Mouse (Mus musculus): ENCODE results near the gene Skint5. TPM values are rescaled to one million over a fixed set of nuclear protein-coding genes. Genes with fewer than 3 reads are reported as not detected.
"Not testable (repeated sequence)": the region's sequence is repeated elsewhere in the genome, so short reads cannot be mapped to it uniquely, and the experiment has no call there.

Gene Skint5
- not detected in 2 replicates for polyA plus RNA-seq (2015; fragmentation: Nextera tagmentation; extraction: Ambion mirVana)

DNA sequence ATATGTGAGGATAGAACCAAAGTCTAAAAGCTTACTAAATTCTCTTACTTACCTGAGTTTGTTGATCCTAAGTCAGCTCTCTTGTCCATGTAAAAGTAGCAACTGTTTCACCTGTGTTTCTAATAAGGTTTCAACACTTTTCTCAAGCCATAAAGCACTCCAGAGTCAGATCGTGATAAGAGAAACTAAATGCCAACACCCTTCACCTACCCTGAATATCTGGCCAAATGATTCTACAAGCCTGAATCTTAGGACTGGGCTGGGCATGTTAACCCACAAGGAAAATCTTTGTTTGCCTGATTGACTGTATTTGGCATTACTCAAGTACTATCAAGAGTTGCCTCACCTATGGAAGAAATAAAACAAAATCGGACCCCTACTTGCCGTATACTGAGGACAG is at the start of gene Skint5:
Skint5 (minus strand) TSS at position 101 of the 400 bp plus-strand sequence.
- Histone ChIP-seq H3K4me2 (no peak within 1 kb of the TSS), H3K27me3 (replicated peaks) (no peaks in the 10 kb centered on the region), H3K27ac (replicated peaks) (no peak within 1 kb of the TSS), H3K9me3 (peaks cover 16% of the 10 kb centered on the region), H3K36me3 (no peaks in the 10 kb centered on the region), H3K4me1 (no peaks in the 10 kb centered on the region), H3K4me3 (no peak within 1 kb of the TSS), H3K9ac (no peak within 1 kb of the TSS)
- WGBS, result 85% methylated on average over 3 of the region's 3 CpGs
- no peak for ATAC-seq (ENCODE audit: extremely low read depth, insufficient number of reproducible peaks, low FRiP score, low TSS enrichment)

DNA sequence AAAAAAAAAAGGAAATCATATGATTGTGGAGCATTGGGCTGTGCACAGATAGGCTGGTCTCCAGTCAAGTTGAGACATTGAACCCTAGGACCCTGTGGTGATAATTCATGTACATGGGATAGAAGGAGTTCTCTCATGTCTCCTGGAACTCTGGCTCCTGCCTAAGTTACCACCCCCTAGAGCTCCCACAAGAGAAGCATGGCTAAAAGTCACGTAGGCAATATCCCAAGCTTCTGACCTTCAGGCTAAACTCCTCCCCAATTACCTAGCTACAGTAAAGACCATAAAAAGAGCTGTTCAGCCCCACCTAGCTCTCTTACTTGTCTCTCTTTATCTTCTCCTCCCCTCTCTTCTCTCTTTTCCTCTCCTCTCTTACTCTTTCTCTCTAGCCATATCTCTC is 42.0 kb downstream of the Skint5 start:
- no peak for ATAC-seq (ENCODE audit: extremely low read depth, insufficient number of reproducible peaks, low FRiP score, low TSS enrichment)
- Histone ChIP-seq H3K4me1 (no peaks in the 10 kb centered on the region), H3K27ac (replicated peaks) (no peak overlapping the region), H3K9ac (no peak overlapping the region), H3K4me2 (no peak overlapping the region), H3K4me3 (no peak overlapping the region), H3K9me3 (peaks cover 19% of the 10 kb centered on the region; the same call in 1 of the 2 replicates), H3K36me3 (no peaks in the 10 kb centered on the region), H3K27me3 (replicated peaks) (no peaks in the 10 kb centered on the region)
- 48% methylated on average over 1 of the region's 1 CpGs for WGBS

DNA sequence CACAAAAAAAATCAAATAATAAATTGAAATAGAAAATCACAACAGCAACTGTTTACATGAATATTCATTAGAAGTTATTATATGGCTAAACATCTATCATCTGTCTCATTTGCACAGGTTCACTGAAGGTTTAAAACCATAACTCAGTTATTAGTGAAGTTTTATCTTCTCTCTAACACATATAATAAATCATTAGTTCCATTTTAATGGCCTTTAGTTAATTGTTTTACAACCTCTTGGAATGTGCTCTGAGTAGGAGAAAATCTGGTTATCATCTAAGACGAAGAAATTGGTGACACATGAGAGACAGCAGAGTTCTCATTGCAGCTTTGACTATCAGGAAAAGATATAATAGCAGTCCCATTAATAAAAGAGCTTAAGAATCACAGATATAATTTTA is 235.1 kb downstream of the Skint5 start:
- H3K4me2 ChIP-seq, result no peak overlapping the region
- no peaks in the 10 kb centered on the region for H3K4me1 ChIP-seq
- H3K36me3 ChIP-seq, result no peaks in the 10 kb centered on the region
- no peak overlapping the region for H3K9ac ChIP-seq
- H3K9me3 ChIP-seq, result peaks cover 20% of the 10 kb centered on the region; the same call in 1 of the 2 replicates
- no peaks in the 10 kb centered on the region for H3K27me3 ChIP-seq (replicated peaks)
- H3K4me3 ChIP-seq, result no peak overlapping the region
- 55% methylated on average over 1 of the region's 1 CpGs for WGBS
- no peak overlapping the region for H3K27ac ChIP-seq (replicated peaks)
- ATAC-seq (ENCODE audit: extremely low read depth, insufficient number of reproducible peaks, low FRiP score, low TSS enrichment), result no peak

DNA sequence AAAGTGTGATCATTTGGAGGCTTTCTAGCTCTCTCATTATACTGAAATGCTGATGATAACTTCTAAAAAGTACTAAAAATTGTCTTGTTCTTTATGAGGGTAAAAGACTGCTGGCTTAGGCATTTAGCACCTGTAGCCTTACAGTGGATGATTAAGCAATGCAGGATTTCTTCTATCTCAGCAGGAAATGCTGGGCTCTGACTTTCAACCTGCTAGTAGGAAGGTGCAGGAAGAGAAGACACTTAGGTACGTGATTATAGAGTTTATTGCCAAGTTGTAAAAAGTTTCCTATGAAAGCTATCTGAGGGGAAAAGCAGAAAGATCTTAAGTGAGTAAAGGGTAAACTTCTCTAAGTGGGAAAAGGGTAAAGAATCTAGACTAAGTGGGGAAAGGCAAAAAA is 235.6 kb downstream of the Skint5 start:
- Histone ChIP-seq H3K9me3 (peaks cover 17% of the 10 kb centered on the region; the same call in 1 of the 2 replicates), H3K36me3 (no peaks in the 10 kb centered on the region), H3K4me3 (no peak overlapping the region), H3K27ac (replicated peaks) (no peak overlapping the region), H3K9ac (no peak overlapping the region), H3K27me3 (replicated peaks) (no peaks in the 10 kb centered on the region), H3K4me2 (no peak overlapping the region), H3K4me1 (no peaks in the 10 kb centered on the region)
- ATAC-seq (ENCODE audit: extremely low read depth, insufficient number of reproducible peaks, low FRiP score, low TSS enrichment), result no peak
- WGBS, result 55% methylated on average over 1 of the region's 1 CpGs

DNA sequence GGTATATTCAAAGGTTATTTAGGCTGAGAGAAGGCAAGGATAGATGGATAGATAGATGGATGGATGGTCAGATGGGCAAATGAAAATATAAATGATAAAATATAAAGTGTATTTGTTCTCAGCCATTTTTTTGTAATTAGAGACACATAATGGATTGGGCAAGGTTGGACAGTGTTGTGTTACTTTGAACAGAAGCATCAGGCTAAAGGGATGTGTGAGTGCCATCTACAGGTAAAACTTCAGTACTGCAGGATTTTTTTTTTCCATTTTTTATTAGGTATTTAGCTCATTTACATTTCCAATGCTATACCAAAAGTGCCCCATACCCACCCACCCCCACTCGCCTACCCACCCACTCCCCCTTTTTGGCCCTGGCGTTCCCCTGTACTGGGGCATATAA is 551.1 kb downstream of the Skint5 start:
- WGBS, result 44% methylated on average over 2 of the region's 2 CpGs
- H3K9ac ChIP-seq; H3K4me3 ChIP-seq; H3K4me1 ChIP-seq; H3K36me3 ChIP-seq; H3K27me3 ChIP-seq (replicated peaks); H3K4me2 ChIP-seq; ATAC-seq (ENCODE audit: extremely low read depth, insufficient number of reproducible peaks, low FRiP score, low TSS enrichment); H3K27ac ChIP-seq (replicated peaks): not testable (repeated sequence)
- H3K9me3 ChIP-seq, result peaks cover 38% of the 10 kb centered on the region

Other genes starting within 250 kb of the Skint5 start
- not detected in 2 replicates for gene Skint11, start 163.9 kb upstream of the Skint5 start, polyA plus RNA-seq (2015; fragmentation: Nextera tagmentation; extraction: Ambion mirVana)